Mouse (Mus musculus) adrenal gland, postnatal 25 days (tissue): ENCODE data around the gene Fam102a. TPM values are rescaled to one million over a fixed set of nuclear protein-coding genes. Genes with fewer than 3 reads are reported as not detected.
"Not testable (repeated sequence)": the region's sequence is repeated elsewhere in the genome, so short reads cannot be mapped to it uniquely, and the experiment has no call there.

Source experiments
- DNase-seq: peaks from one replicate; pipeline ENCODE4 v3.0.0; 2021; ENCODE audit warnings: mixed read lengths
- long read RNA-seq: library from polyadenylated mRNA; stranded (forward); transcript quantifications from one replicate; pipeline ENCODE4 v2.0.0, GENCODE M21; 2021
- total RNA-seq: library from RNA; stranded (reverse); gene quantifications from 2 replicates; pipeline ENCODE4 v1.2.3, GENCODE M21; 2021

Gene Fam102a
- 32.3 and 35.5 TPM in 2 replicates for total RNA-seq
- long read RNA-seq, partial matches to known transcripts = 12 of 13 reads
- long read RNA-seq, other reads (novel, unspliced or antisense) = 1 of 13 reads

DNA sequence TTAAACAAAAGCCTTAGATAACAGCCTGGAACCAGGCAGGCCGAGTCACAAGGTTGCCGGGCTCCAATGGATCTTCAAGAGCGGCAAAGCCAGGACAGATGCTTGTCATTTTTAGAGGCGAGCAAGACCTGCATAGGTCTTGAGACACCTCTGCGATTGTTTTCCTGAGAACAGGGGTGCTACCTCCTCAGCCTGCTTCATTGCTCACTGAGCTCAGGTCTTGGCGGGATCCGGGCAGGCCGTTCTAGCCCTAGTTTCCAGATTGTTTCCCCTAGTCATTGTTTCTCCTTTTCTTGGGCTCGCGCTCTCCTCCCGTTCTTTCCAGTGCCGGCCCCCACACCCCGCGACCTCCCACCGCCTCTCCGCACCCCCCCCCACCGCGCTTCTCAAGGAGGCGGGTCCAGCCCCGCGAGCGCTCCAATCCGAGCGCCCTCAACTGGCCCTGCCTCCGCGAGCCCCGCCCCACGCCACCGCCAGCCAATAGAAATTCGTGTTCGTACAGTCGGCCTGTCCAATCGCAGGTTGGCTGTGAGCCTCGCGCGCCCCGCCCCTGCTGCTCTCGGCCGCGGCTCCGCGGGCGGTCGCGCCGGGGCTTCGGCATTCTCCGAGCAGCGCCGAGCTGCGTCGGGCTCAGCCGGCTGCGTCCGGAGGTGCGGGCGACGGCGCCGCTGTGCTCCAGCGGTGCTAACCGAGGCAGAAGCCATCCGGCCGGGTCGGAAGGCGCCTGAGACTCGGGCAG lies at the start of gene Fam102a:
Gene Fam102a (plus strand): TSS at position 600 of the 739 bp plus-strand sequence.
- DNase-seq = peak; percentile 99

DNA sequence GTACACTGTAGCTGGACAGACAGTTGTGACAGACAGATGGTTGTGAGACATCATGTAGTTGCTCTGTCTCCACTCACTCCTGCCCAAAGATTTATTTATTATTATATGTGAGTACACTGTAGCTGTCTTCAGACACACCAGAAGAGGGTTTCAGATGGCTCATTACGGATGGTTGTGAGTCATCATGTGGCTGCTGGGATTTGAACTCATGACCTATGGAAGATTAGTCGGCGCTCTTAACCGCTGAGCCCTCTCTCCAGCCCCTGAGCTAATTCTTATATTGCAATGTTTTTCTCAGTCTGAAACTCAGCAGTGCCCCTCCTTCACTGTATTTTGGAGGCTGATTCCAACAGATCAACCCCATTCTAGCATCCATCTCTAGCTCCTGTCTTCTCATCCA lies 49.4 kb upstream of the Fam102a start:
- DNase-seq = no peak

DNA sequence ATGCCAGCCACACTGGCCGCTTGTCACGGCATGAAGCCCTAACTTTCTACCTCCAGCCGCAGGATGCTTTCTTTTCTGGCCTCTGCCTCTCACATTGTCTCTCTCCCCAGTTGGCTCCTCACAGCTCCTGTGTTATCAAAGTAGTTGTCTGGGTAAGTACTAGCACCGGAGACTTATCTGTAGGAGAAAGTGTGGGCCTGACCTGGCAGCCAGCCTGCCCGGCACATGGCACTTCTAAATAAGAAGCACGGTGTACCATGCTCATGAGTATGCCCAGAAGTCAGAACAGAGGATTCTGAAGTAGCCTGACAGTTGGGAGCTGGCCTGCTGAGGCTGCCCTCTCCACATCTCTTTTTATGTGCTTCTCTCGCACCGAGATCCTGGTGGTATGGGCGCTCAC lies 49.0 kb upstream of the Fam102a start:
- DNase-seq = no peak

DNA sequence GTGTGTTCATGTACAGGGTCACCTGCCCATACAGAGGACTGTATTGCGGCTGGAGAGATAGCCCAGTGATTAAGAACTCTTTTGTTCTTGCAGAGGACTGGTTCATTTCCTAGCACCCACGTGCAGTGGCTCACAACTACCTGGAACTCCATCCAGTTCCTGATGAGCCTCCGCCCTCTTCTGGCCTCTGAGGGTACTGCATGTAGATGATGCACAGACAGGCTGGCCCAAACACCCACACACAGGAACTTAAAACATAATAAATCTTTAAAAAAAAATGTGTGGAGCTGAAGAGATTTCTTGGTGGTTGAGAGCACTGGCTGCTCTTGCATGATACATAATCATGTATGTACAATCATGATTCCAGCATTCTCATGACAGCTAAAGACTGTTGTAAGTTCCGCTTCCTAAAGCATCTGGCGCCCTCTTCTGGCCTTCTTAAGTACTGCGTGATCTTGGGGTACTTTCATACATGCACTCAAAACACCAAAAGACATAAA lies 48.0 kb upstream of the Fam102a start:
- DNase-seq = peak; percentile 89

DNA sequence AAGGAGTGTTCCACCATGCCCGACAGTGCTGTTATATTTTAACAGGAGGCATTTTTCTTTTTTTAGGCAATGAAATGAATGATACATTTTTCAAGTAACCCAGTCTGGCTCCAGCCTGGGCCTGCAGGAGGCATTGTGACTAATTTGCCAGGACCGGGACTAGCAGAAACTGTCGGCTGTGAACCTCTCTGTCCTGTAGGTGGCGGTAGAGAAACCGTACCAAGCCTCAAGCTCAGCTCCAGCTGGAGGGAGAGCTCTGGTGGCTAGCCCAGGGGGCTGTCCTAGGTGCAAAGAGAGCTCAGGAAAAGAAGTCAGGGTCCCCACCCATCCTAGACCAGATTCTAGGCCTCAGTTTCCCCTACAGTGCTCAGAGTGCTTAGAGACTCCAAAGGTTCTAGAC lies 46.5 kb upstream of the Fam102a start:
- peak; percentile 73 for DNase-seq

GRCm38 (mm10) chr2:32490730-32491129 lies 44.4 kb upstream of the Fam102a start:
- not testable (repeated sequence) for DNase-seq

GRCm38 (mm10) chr2:32492661-32493060 lies 42.5 kb upstream of the Fam102a start:
- DNase-seq = no peak

DNA sequence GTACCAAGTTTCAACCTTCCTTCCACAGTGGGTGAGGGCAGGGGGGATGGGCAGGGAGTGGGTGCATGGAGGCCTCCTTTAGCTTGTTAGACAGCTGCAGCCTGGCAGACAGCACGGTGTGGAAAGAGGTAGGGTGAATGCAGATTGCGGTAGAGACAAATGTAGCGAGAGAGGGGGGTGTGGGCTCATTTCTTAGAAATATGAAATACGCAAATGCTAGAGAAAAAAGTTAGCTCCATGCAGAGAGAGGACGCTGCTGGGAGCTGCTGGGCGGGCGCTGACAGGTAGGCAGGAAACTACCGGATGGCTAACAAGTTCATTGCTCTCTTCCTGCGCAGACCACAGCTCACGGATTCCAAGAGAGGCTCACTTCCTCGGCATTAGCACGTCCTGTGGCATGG lies 41.8 kb upstream of the Fam102a start:
- no peak for DNase-seq

DNA sequence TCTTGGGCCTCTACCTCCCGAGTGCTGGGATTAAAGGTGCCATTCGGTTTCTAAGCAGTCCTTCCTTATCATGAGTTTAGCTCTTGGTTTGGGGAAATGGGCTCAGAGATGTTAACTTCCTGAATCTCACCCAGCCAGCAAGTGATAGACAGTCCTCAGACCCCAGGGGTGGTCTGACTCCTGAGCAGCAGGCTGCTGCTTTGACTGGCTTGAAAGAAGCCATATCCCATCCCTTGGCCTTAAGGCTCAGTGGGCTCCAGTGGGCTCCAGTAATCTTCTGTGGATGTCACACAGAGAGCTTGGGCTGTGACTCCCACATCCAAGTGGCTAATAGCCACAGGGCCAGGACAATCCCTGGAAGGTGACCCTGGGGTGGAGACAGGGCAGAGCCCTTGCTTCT lies 40.6 kb upstream of the Fam102a start:
- no peak for DNase-seq

GRCm38 (mm10) chr2:32495185-32495726 lies 39.9 kb upstream of the Fam102a start:
- no peak for DNase-seq

DNA sequence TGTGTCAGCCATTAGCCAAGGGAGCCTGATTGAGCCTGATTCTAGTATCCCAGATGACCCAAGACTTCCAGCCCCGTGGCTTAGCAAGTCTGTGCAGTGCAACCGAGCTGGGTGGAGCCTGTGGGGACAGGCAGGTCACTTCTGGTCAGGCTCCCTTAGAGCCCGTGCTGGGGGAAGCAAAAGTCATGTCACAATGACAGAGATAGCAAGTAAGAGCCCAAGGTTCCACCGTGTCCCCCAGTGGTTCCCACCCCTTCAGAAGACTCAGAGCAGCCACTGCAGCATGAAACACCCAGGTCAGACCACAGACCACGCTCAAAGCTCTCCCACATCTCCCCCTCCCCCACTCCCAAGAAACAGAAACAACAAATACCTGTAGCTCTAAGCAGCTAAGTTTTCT lies 38.9 kb upstream of the Fam102a start:
- no peak for DNase-seq

DNA sequence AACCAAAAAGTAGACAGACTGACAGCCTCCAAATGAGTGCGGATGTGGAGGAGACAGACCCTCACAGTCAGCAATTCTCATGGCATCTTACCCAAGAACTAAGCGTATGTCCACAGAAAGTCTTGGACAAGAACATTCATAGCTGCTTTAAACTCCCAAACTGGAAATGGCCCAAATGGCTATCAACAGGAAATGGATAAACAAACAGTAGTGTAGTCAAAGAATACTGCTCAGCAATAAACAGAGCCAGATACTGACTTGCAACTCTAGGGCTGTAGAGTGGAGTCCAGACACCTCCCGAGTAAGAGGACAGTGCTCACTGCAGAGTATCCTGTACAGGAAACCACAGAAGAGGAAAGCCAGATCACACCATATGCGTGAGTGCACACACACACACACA lies 35.8 kb upstream of the Fam102a start:
- DNase-seq = no peak

DNA sequence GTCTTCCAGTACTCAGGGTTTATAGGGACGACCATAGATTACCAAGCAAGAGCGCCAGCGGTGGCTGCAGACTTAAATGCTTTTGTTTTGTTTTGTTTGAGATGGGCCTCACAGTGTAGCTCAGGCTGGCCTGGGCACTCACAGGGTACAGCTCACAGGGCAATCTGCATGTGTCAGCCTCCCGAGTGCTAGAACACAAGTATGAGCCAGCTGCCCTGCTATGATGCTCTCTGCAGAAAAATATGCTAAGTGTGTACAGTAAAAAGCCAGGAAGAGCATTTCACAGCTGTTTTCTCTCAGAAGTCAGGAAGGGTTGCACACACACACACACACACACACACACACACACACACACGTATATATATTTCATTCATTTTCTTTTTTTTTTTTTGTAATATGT lies 34.7 kb upstream of the Fam102a start:
- no peak for DNase-seq

- DNase-seq = no peak
Measured at GRCm38 (mm10) chr2:32501754-32502324, 33.3 kb upstream of the Fam102a start.

- DNase-seq = peak; percentile 24
Measured at GRCm38 (mm10) chr2:32502843-32503242, 32.3 kb upstream of the Fam102a start.

DNA sequence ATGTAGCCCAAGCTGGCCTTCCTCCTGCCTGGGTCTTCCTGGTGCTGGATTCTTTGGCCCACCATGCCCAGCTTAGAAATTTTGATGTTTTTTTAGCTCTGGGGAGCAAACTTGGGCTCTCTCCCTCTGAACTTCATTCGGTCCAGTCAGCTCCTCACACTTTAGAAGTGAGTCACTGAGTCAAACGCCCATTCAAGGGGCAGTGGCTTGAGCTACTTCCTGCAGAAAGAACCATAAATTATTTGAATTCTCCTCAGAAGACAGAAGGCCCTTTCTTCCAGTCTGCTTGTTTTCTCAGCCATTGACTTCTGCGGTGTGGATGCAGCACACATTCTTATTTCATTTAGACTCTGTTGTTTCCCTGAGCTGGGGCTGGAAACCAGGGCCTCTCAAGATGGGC lies 31.5 kb upstream of the Fam102a start:
- no peak for DNase-seq

DNA sequence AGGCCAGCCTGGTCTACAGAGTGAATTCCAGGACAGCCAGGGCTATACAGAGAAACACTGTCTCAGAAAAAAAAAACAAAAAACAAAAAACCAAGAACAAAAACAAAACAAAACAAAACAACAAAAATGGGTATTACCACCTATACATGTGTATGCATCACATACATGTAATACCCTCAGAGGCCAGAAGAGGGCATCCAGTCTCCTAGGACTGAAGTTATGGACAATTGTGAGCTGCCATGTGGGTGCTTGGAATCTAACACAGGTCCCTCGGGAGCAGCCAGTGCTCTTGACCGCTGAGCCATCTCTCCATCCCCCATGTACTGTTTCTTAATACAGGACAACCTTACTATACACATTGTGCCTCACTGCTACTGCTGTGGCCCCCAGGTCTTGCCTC lies 29.6 kb upstream of the Fam102a start:
- DNase-seq = no peak

- DNase-seq = no peak
Measured at GRCm38 (mm10) chr2:32506673-32507668, 28.2 kb upstream of the Fam102a start.

GRCm38 (mm10) chr2:32507906-32508305 lies 27.2 kb upstream of the Fam102a start:
- DNase-seq = no peak

- DNase-seq = peak; percentile 36
Measured at GRCm38 (mm10) chr2:32509287-32509686, 25.8 kb upstream of the Fam102a start.

DNA sequence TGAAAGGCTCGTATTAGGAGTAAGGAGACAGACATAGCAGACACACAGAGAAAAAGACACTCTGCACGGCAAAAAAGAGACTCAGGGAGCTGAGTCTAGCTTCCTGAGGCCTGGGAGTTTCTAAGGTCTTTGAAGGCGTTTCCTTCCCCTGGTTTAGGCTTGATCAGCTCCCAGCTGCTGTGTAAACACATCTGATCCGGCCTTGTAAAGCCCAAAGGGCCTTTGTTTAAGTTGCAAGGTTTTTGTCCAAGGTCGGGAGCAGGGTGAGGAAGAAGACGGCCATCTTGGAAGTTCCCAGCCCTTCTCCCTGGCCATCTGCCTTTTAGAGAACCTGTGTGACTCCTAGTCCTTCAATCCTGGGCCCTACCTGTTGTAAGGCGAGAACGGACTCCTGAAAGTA lies 25.2 kb upstream of the Fam102a start:
- DNase-seq = no peak

DNA sequence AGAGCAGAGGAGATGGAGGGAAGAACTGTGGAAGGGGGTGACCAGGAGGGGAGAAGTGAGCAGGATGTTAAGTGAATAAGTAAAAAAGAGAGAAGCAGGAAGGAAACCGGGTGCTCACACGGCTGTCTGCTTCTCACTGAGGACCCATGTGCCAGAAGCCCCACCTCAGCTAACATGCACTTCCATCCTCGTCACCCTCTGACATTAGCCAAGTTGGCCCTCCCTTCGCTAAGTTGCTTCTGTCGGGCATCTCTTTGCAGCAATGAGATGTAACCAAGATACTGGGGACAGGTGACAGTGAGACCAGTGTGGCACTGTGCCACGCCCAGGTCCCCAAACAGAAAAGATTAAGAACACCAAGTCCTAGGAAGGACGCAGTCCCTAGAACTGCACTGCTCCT lies 22.5 kb upstream of the Fam102a start:
- DNase-seq = no peak
